Mouse (Mus musculus) liver, embryonic 14.5 days (tissue): Measurements from ENCODE around the gene Fut4.

Source experiments
- CTCF ChIP-seq: IDR thresholded peaks from 2 replicates; pipeline ENCODE4 v1.5.1; 2016; ENCODE audit warnings: antibody characterized with exemption, low read depth, control low read depth
- EP300 ChIP-seq: IDR thresholded peaks from 2 replicates; pipeline ENCODE4 v1.6.1; 2016; ENCODE audit warnings: antibody characterized with exemption, low read depth

DNA sequence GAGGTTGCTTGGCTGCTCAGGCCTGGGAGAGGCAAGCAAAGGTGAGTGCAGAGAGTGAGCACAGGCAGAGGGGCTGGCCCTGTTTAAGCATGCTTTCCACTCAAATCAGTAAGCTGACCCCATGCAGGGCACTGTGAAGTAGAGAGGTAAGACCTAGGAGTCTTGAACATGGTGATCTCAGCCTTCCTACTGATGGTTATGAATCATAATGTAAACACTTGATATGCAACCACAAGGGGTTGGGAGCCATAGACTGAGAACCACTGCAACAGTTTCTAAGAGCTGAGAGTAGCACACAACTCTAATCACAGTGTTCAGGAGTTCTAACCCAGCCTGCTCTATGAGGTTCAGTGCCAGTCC, 33.9 kb downstream of the Fut4 start:
- TF ChIP-seq CTCF (no peak), EP300 (no peak)
